Mouse (Mus musculus) erythroblast, embryonic 14.5 days (primary cell): ENCODE measurements around the gene Fam114a1.

Experiments
- GATA1 ChIP-seq: IDR thresholded peaks from 2 replicates; pipeline ENCODE4 v1.6.1; 2012; ENCODE audit warnings: low read length, inconsistent platforms, mixed read lengths
- TAL1 ChIP-seq: IDR thresholded peaks from 3 replicates; pipeline ENCODE4 v1.6.1; 2012; ENCODE audit warnings: low read length, inconsistent platforms, mixed read lengths

GRCm38 (mm10) chr5:64954931-64955330, 14.9 kb upstream of the Fam114a1 start:
- TF ChIP-seq TAL1 (no peak), GATA1 (no peak)
